Mouse (Mus musculus): Measurements from ENCODE around the gene Foxn4. TPM values are rescaled to one million over a fixed set of nuclear protein-coding genes. Genes with fewer than 3 reads are reported as not detected.

The Foxn4 gene
- polyA plus RNA-seq, 2 experiments: 0.09 TPM; not detected in 1

- no peak for DNase-seq (ENCODE audit: low spot score)
- no peak overlapping the region for H3K4me2 ChIP-seq (replicated peaks; ENCODE audit: low read depth, low read length, severe bottlenecking)
- no peaks in the 10 kb centered on the region for H3K36me3 ChIP-seq (ENCODE audit: control insufficient read depth, insufficient read depth, low read length)
- no peaks in the 10 kb centered on the region for H3K27me3 ChIP-seq (ENCODE audit: control insufficient read depth, insufficient read depth, low read length)
- H3K4me1 ChIP-seq (ENCODE audit: control insufficient read depth, insufficient read depth, low read length): no peaks in the 10 kb centered on the region
- WGBS: 78% methylated on average over 8 of the region's 8 CpGs
- H3K9me3 ChIP-seq (ENCODE audit: control insufficient read depth, low read length): no peaks in the 10 kb centered on the region
- no peak overlapping the region for H3K27ac ChIP-seq (replicated peaks; ENCODE audit: low read depth, low read length)
- no peak for TF ChIP-seq POLR2A (IDR thresholded peaks at IDR 0.05; ENCODE audit: borderline replicate concordance, extremely low read depth, insufficient read depth, insufficient read length)
- no peak for ATAC-seq (ENCODE audit: low FRiP score, low read depth)
- no peak overlapping the region for H3K9ac ChIP-seq (ENCODE audit: low read depth, low read length, severe bottlenecking)
- no peak overlapping the region for H3K4me3 ChIP-seq (replicated peaks; ENCODE audit: low read length)
Measured at GRCm38 (mm10) chr5:114264030-114264459, 9.6 kb downstream of the Foxn4 start.

GRCm38 (mm10) chr5:114261494-114261893 is 12.1 kb downstream of the Foxn4 start:
- H3K36me3 ChIP-seq (ENCODE audit: control insufficient read depth, insufficient read depth, low read length): no peaks in the 10 kb centered on the region
- no peak for ATAC-seq (ENCODE audit: low FRiP score, low read depth)
- no peak for DNase-seq (ENCODE audit: low spot score)

GRCm38 (mm10) chr5:114259495-114259894 is 14.1 kb downstream of the Foxn4 start:
- Histone ChIP-seq H3K27ac (replicated peaks; ENCODE audit: low read depth, low read length) (no peak overlapping the region), H3K27me3 (ENCODE audit: control insufficient read depth, insufficient read depth, low read length) (no peaks in the 10 kb centered on the region), H3K4me3 (replicated peaks; ENCODE audit: low read length) (no peak overlapping the region), H3K4me1 (ENCODE audit: control insufficient read depth, insufficient read depth, low read length) (no peaks in the 10 kb centered on the region), H3K9ac (ENCODE audit: low read depth, low read length, severe bottlenecking) (no peak overlapping the region), H3K9me3 (ENCODE audit: control insufficient read depth, low read length) (no peaks in the 10 kb centered on the region), H3K4me2 (replicated peaks; ENCODE audit: low read depth, low read length, severe bottlenecking) (no peak overlapping the region), H3K36me3 (ENCODE audit: control insufficient read depth, insufficient read depth, low read length) (no peaks in the 10 kb centered on the region)
- ATAC-seq (ENCODE audit: low FRiP score, low read depth): no peak
- 53% methylated on average over 10 of the region's 10 CpGs for WGBS
- no peak for DNase-seq (ENCODE audit: low spot score)
- no peak for TF ChIP-seq POLR2A (IDR thresholded peaks at IDR 0.05; ENCODE audit: borderline replicate concordance, extremely low read depth, insufficient read depth, insufficient read length)

More at GRCm38 (mm10) chr5:114261494-114261893, 12.1 kb downstream of the Foxn4 start:
- Histone ChIP-seq H3K9me3 (ENCODE audit: control insufficient read depth, low read length) (no peaks in the 10 kb centered on the region), H3K27ac (replicated peaks; ENCODE audit: low read depth, low read length) (no peak overlapping the region), H3K27me3 (ENCODE audit: control insufficient read depth, insufficient read depth, low read length) (no peaks in the 10 kb centered on the region), H3K9ac (ENCODE audit: low read depth, low read length, severe bottlenecking) (no peak overlapping the region), H3K4me2 (replicated peaks; ENCODE audit: low read depth, low read length, severe bottlenecking) (no peak overlapping the region), H3K4me3 (replicated peaks; ENCODE audit: low read length) (no peak overlapping the region), H3K4me1 (ENCODE audit: control insufficient read depth, insufficient read depth, low read length) (no peaks in the 10 kb centered on the region)
- no peak for TF ChIP-seq POLR2A (IDR thresholded peaks at IDR 0.05; ENCODE audit: borderline replicate concordance, extremely low read depth, insufficient read depth, insufficient read length)

- H3K9me3 ChIP-seq (ENCODE audit: control insufficient read depth, low read length): no peaks in the 10 kb centered on the region
- no peaks in the 10 kb centered on the region for H3K27me3 ChIP-seq (ENCODE audit: control insufficient read depth, insufficient read depth, low read length)
- H3K9ac ChIP-seq (ENCODE audit: low read depth, low read length, severe bottlenecking): peak overlapping the region; percentile 22; the same call in 1 of the 2 replicates
- H3K4me2 ChIP-seq (replicated peaks; ENCODE audit: low read depth, low read length, severe bottlenecking): peak overlapping the region; percentile 33
- 12% methylated on average over 14 of the region's 14 CpGs for WGBS
- no peak for TF ChIP-seq POLR2A (IDR thresholded peaks at IDR 0.05; ENCODE audit: borderline replicate concordance, extremely low read depth, insufficient read depth, insufficient read length)
- H3K36me3 ChIP-seq (ENCODE audit: control insufficient read depth, insufficient read depth, low read length): no peaks in the 10 kb centered on the region
- ATAC-seq (ENCODE audit: low FRiP score, low read depth) (peak; percentile 80), DNase-seq (ENCODE audit: low spot score) (peak; percentile 81)
- no peak overlapping the region for H3K4me3 ChIP-seq (replicated peaks; ENCODE audit: low read length)
- no peak overlapping the region for H3K27ac ChIP-seq (replicated peaks; ENCODE audit: low read depth, low read length)
- no peaks in the 10 kb centered on the region for H3K4me1 ChIP-seq (ENCODE audit: control insufficient read depth, insufficient read depth, low read length)
Measured at GRCm38 (mm10) chr5:114248174-114248589, 25.4 kb downstream of the Foxn4 start.

- no peaks in the 10 kb centered on the region for H3K9me3 ChIP-seq (ENCODE audit: control insufficient read depth, low read length)
- no peak for ATAC-seq (ENCODE audit: low FRiP score, low read depth)
Measured at GRCm38 (mm10) chr5:114246465-114246864, 27.1 kb downstream of the Foxn4 start.

GRCm38 (mm10) chr5:114239737-114240136 is 33.9 kb downstream of the Foxn4 start:
- Histone ChIP-seq H3K9me3 (ENCODE audit: control insufficient read depth, low read length) (no peaks in the 10 kb centered on the region), H3K9ac (ENCODE audit: low read depth, low read length, severe bottlenecking) (no peak overlapping the region), H3K27ac (replicated peaks; ENCODE audit: low read depth, low read length) (no peak overlapping the region), H3K36me3 (ENCODE audit: control insufficient read depth, insufficient read depth, low read length) (no peaks in the 10 kb centered on the region), H3K4me1 (ENCODE audit: control insufficient read depth, insufficient read depth, low read length) (no peaks in the 10 kb centered on the region), H3K4me3 (replicated peaks; ENCODE audit: low read length) (no peak overlapping the region), H3K4me2 (replicated peaks; ENCODE audit: low read depth, low read length, severe bottlenecking) (no peak overlapping the region), H3K27me3 (ENCODE audit: control insufficient read depth, insufficient read depth, low read length) (no peaks in the 10 kb centered on the region)
- no peak for TF ChIP-seq POLR2A (IDR thresholded peaks at IDR 0.05; ENCODE audit: borderline replicate concordance, extremely low read depth, insufficient read depth, insufficient read length)
- WGBS: 45% methylated on average over 14 of the region's 14 CpGs
- ATAC-seq (ENCODE audit: low FRiP score, low read depth) (no peak), DNase-seq (ENCODE audit: low spot score) (no peak)

More at GRCm38 (mm10) chr5:114246465-114246864, 27.1 kb downstream of the Foxn4 start:
- H3K9ac ChIP-seq (ENCODE audit: low read depth, low read length, severe bottlenecking): no peak overlapping the region
- no peak overlapping the region for H3K4me3 ChIP-seq (replicated peaks; ENCODE audit: low read length)
- H3K27ac ChIP-seq (replicated peaks; ENCODE audit: low read depth, low read length): no peak overlapping the region
- H3K36me3 ChIP-seq (ENCODE audit: control insufficient read depth, insufficient read depth, low read length): no peaks in the 10 kb centered on the region
- TF ChIP-seq POLR2A (IDR thresholded peaks at IDR 0.05; ENCODE audit: borderline replicate concordance, extremely low read depth, insufficient read depth, insufficient read length): no peak
- no peak overlapping the region for H3K4me2 ChIP-seq (replicated peaks; ENCODE audit: low read depth, low read length, severe bottlenecking)
- WGBS: 74% methylated on average over 7 of the region's 7 CpGs
- no peak for DNase-seq (ENCODE audit: low spot score)
- no peaks in the 10 kb centered on the region for H3K27me3 ChIP-seq (ENCODE audit: control insufficient read depth, insufficient read depth, low read length)
- H3K4me1 ChIP-seq (ENCODE audit: control insufficient read depth, insufficient read depth, low read length): no peaks in the 10 kb centered on the region
